In genomic region chr9:43234496-43234895, GRCm38 (mm10) we compare ENCODE assay signal across 16 mouse cellular contexts. TPM values are rescaled to one million over a fixed set of nuclear protein-coding genes. Genes with fewer than 3 reads are reported as not detected.
DNase-seq lines count a peak whose midpoint lies in the region; ATAC-seq and TF ChIP-seq lines count a peak whose summit lies in the region.
"Had no signal": no experiment of that assay in that cellular context is flagged by ENCODE, and none has a peak within 500 bp of the region (broad histone marks: within the 10 kb centered on the region; RNA-seq: fewer than 3 reads in every experiment).

No protein-coding gene starts in this region.

- no peak for TF ChIP-seq CTCF in heart, adult 2 months (IDR thresholded peaks at IDR 0.05)
- TF ChIP-seq CTCF in lung, postnatal 0 days (IDR thresholded peaks at IDR 0.05), result no peak

- TF ChIP-seq EP300 in heart, adult 2 months (IDR thresholded peaks at IDR 0.05; ENCODE audit: insufficient read depth, low read depth, low read length), result no peak
- TF ChIP-seq EP300 in lung, postnatal 0 days (IDR thresholded peaks at IDR 0.05), result no peak

- DNase-seq in adrenal gland, adult (ENCODE audit: inconsistent age in 2 of 2, low spot score in 1 of 2), result peak; percentile 64 to 69
- no peak for DNase-seq in adrenal gland, postnatal 25 days
- no peak for DNase-seq in heart, adult 2 months
- DNase-seq in c-Kit-negative CD71-positive TER-119-positive erythroid progenitor cells, embryonic 14.5 days (ENCODE audit: low read depth, low spot score), result peak; percentile 67
- peak; percentile 85 for DNase-seq in liver, embryonic 13.5 days
- DNase-seq in frontal cortex, postnatal 14 days (ENCODE audit: low spot score in 2 of 2), result no peak
- no peak for DNase-seq in lung, postnatal 0 days (ENCODE audit: low spot score)
- DNase-seq: cerebellum, adult 2 months; kidney, postnatal 14 days; lung, adult 2 months; right cerebral cortex, postnatal 14 days had no signal

- H3K36me3 ChIP-seq in heart, embryonic 16.5 days (ENCODE audit: control insufficient read depth, insufficient read depth), result no peaks in the 10 kb centered on the region
- no peaks in the 10 kb centered on the region for H3K36me3 ChIP-seq in heart, adult 2 months (ENCODE audit: control insufficient read depth, insufficient read depth, low read length)
- H3K36me3 ChIP-seq in liver, embryonic 13.5 days, result peaks cover 58% of the 10 kb centered on the region
- H3K36me3 ChIP-seq in lung, postnatal 0 days (ENCODE audit: insufficient read depth, low read length), result no peaks in the 10 kb centered on the region
- H3K36me3 ChIP-seq: hindbrain, embryonic 13.5 days; midbrain, embryonic 12.5 days had no signal

- no peaks in the 10 kb centered on the region for H3K9me3 ChIP-seq in heart, embryonic 16.5 days (replicated peaks; ENCODE audit: control insufficient read depth, low read length)
- H3K9me3 ChIP-seq in liver, embryonic 13.5 days (replicated peaks), result no peaks in the 10 kb centered on the region
- H3K9me3 ChIP-seq in lung, postnatal 0 days (ENCODE audit: low read length), result no peaks in the 10 kb centered on the region
- H3K9me3 ChIP-seq: hindbrain, embryonic 13.5 days; midbrain, embryonic 12.5 days had no signal

- H3K4me3 ChIP-seq in heart, embryonic 16.5 days (ENCODE audit: low read length), result no peak overlapping the region
- no peak overlapping the region for H3K4me3 ChIP-seq in heart, adult 2 months
- peak overlapping the region; percentile 26 for H3K4me3 ChIP-seq in liver, embryonic 13.5 days (replicated peaks)
- no peak overlapping the region for H3K4me3 ChIP-seq in lung, postnatal 0 days (ENCODE audit: low read depth, low read length)
- H3K4me3 ChIP-seq: hindbrain, embryonic 13.5 days; left cerebral cortex, adult 2 months; midbrain, embryonic 12.5 days had no signal

- 22% methylated on average over 5 of the region's 5 CpGs for whole genome bisulfite sequencing in heart, embryonic 16.5 days
- WGBS in heart, adult 2 months, result 34% methylated on average over 5 of the region's 5 CpGs
- WGBS in liver, embryonic 13.5 days (ENCODE audit: insufficient replicate concordance), result 8% methylated on average over 5 of the region's 5 CpGs
- 63% methylated on average over 5 of the region's 5 CpGs for WGBS in lung, postnatal 0 days

- ATAC-seq in heart, embryonic 16.5 days (replicated peaks; ENCODE audit: extremely low read depth, insufficient read depth, low FRiP score), result no peak
- ATAC-seq in liver, embryonic 13.5 days (ENCODE audit: low read depth), result peak; percentile 93
- ATAC-seq in lung, postnatal 0 days, result no peak

- no peaks in the 10 kb centered on the region for H3K79me2 ChIP-seq in heart, adult 2 months (replicated peaks; ENCODE audit: control insufficient read depth, insufficient read depth, low read length)

- H3K4me1 ChIP-seq in heart, embryonic 16.5 days (ENCODE audit: control insufficient read depth, insufficient read depth, low read length), result peaks cover 45% of the 10 kb centered on the region
- peaks cover 15% of the 10 kb centered on the region for H3K4me1 ChIP-seq in heart, adult 2 months (ENCODE audit: control insufficient read depth, insufficient read depth, low read length)
- peaks cover 95% of the 10 kb centered on the region for H3K4me1 ChIP-seq in liver, embryonic 13.5 days (replicated peaks)
- peaks cover 7% of the 10 kb centered on the region; the same call in 1 of the 2 replicates for H3K4me1 ChIP-seq in lung, postnatal 0 days (ENCODE audit: insufficient read depth, low read depth, low read length)

- peak overlapping the region; percentile 5; the same call in 1 of the 2 replicates for H3K4me2 ChIP-seq in heart, embryonic 16.5 days (ENCODE audit: low read depth, low read length)
- peak overlapping the region; percentile 94 for H3K4me2 ChIP-seq in liver, embryonic 13.5 days
- H3K4me2 ChIP-seq in lung, postnatal 0 days (replicated peaks; ENCODE audit: low read depth, low read length), result no peak overlapping the region
- H3K4me2 ChIP-seq: hindbrain, embryonic 13.5 days; midbrain, embryonic 12.5 days had no signal

- H3K27ac ChIP-seq in heart, embryonic 16.5 days (ENCODE audit: low read length), result 0 out of 2 replicates have a peak overlapping the region, but pooled peaks have one; percentile 1
- no peak overlapping the region for H3K27ac ChIP-seq in heart, adult 2 months
- peak overlapping the region; percentile 94 for H3K27ac ChIP-seq in liver, embryonic 13.5 days
- no peak overlapping the region for H3K27ac ChIP-seq in lung, postnatal 0 days (ENCODE audit: low read length)
- H3K27ac ChIP-seq: hindbrain, embryonic 13.5 days; left cerebral cortex, adult 2 months; midbrain, embryonic 12.5 days had no signal

- H3K27me3 ChIP-seq in heart, embryonic 16.5 days (ENCODE audit: control insufficient read depth, insufficient read depth, low read length), result no peaks in the 10 kb centered on the region
- H3K27me3 ChIP-seq in heart, adult 2 months (ENCODE audit: control insufficient read depth, insufficient read depth, low read length), result no peaks in the 10 kb centered on the region
- no peaks in the 10 kb centered on the region for H3K27me3 ChIP-seq in liver, embryonic 13.5 days
- no peaks in the 10 kb centered on the region for H3K27me3 ChIP-seq in lung, postnatal 0 days (replicated peaks; ENCODE audit: insufficient read depth, low read length)

- intact Hi-C loops in heart, adult 2 months (cut with DNase I), result no loop called here

- no peak overlapping the region for H3K9ac ChIP-seq in heart, embryonic 16.5 days (ENCODE audit: low read length)
- no peak overlapping the region for H3K9ac ChIP-seq in heart, adult 2 months (ENCODE audit: low read depth, low read length)
- H3K9ac ChIP-seq in liver, embryonic 13.5 days, result peak overlapping the region; percentile 61
- H3K9ac ChIP-seq in lung, postnatal 0 days (replicated peaks; ENCODE audit: low read depth), result no peak overlapping the region
- H3K9ac ChIP-seq: hindbrain, embryonic 13.5 days; midbrain, embryonic 12.5 days had no signal

- TF ChIP-seq POLR2A in heart, adult 2 months (IDR thresholded peaks at IDR 0.05; ENCODE audit: insufficient read depth, low read depth, low read length), result no peak

RNA-seq across cellular contexts. Expression of gene Oaf, which starts 5.2 kb away (rescaled TPM):
- 7.7 and 16.8 TPM in 2 replicates for total RNA-seq in adrenal gland, postnatal 25 days (2021)
- polyA plus RNA-seq in heart, embryonic 16.5 days (2015; fragmentation: Nextera tagmentation; extraction: Ambion mirVana), result 26.0 and 27.4 TPM in 2 replicates
- 10 to 100 TPM in 1 of 2 experiments, 1 to 10 TPM in 1; 6.8 to 11.8 TPM for total RNA-seq in heart, adult 2 months (2021)
- 15.1 and 24.0 TPM in 2 replicates for polyA plus RNA-seq in heart, adult 2 months (2012; rRNA removed)
- 27.4 and 29.3 TPM in 2 replicates for polyA plus RNA-seq in liver, embryonic 13.5 days (2015; fragmentation: Nextera tagmentation; extraction: Ambion mirVana)
- polyA plus RNA-seq in lung, postnatal 0 days (2015; fragmentation: Nextera tagmentation; extraction: Ambion mirVana), result 14.8 and 19.6 TPM in 2 replicates

RNA-seq across cellular contexts. Expression of gene Pou2f3, which starts 24.3 kb away (rescaled TPM):
- total RNA-seq in adrenal gland, postnatal 25 days (2021), result not detected in 2 replicates
- polyA plus RNA-seq in heart, embryonic 16.5 days (2015; fragmentation: Nextera tagmentation; extraction: Ambion mirVana), result 0.19 and 0.53 TPM in 2 replicates
- total RNA-seq in heart, adult 2 months (2021), result not detected
- polyA plus RNA-seq in heart, adult 2 months (2012; rRNA removed), result 0.14 and 0.23 TPM in 2 replicates
- not detected in 2 replicates for polyA plus RNA-seq in liver, embryonic 13.5 days (2015; fragmentation: Nextera tagmentation; extraction: Ambion mirVana)
- polyA plus RNA-seq in lung, postnatal 0 days (2015; fragmentation: Nextera tagmentation; extraction: Ambion mirVana), result 0.07 and 0.13 TPM in 2 replicates
- polyA plus RNA-seq: hindbrain, embryonic 13.5 days; midbrain, embryonic 12.5 days; neural tube, embryonic 14.5 days had no signal

Comparison
In these comparisons a context has a peak if more than half of its experiments do, and no peak if none do; other contexts are left out.
1. DNase-seq: peak in adrenal gland, adult (2 of 2), c-Kit-negative CD71-positive TER-119-positive erythroid progenitor cells, embryonic 14.5 days (single experiment) and liver, embryonic 13.5 days (single experiment); none in adrenal gland, postnatal 25 days (single experiment), heart, adult 2 months (0 of 2), frontal cortex, postnatal 14 days (0 of 2) and lung, postnatal 0 days (single experiment).
2. H3K27ac ChIP-seq: peak in heart, embryonic 16.5 days (single experiment) and liver, embryonic 13.5 days (single experiment); none in heart, adult 2 months (single experiment) and lung, postnatal 0 days (single experiment).